Mouse (Mus musculus): ENCODE results near the gene Zdhhc14.

DNA sequence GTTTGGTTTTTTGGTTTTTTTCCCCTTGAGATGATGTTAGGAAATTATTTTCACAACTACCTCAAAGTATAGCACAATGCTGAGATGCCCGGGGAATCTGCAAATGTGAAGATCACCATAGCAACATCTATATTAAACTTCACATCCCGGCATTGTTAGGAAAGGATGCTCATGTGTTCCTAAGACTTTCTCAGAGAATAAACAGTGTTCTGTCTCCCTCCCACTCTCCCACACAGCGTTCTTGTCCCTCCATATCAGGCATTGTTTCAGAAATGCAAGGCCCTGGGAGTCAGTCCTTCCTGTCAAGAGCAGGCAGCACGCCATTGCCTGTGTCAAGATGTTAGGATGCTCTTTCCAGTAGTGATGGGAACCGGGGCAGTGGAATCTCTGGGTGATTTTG is 51.7 kb downstream of the Zdhhc14 start:
- TF ChIP-seq CTCF (IDR thresholded peaks at IDR 0.05; ENCODE audit: low read depth) (no peak), EP300 (IDR thresholded peaks at IDR 0.05; ENCODE audit: low read depth) (no peak)
